Mouse (Mus musculus) R1 (cell line): Measurements from ENCODE around the gene Pi4kb.
A peak's percentile ranks its signal among the peaks of the same experiment; 100 is the strongest.

Experiments
- DNase-seq: peaks from one replicate; pipeline ENCODE4 v3.0.0-alpha.2; 2018; ENCODE audit warnings: low read depth, low spot score

Gene Pi4kb

GRCm38 (mm10) chr3:95054481-95055260, 80.1 kb downstream of the Pi4kb start:
- peak; percentile 45 for DNase-seq

- no peak for DNase-seq
Measured at GRCm38 (mm10) chr3:95056275-95056674, 81.7 kb downstream of the Pi4kb start.
